Mouse (Mus musculus) MEL (cell line): ENCODE measurements at regions not wholly inside any gene's neighbourhood (a gene's known extent, or its start where the extent isn't known, plus 50 kb on each side); places are given as distances from the start of the nearest gene placed in this dataset.
"Not testable (repeated sequence)": the region's sequence is repeated elsewhere in the genome, so short reads cannot be mapped to it uniquely, and the experiment has no call there.

Experiments
- DNase-seq: peaks from one replicate; pipeline ENCODE4 v3.0.0; 2011; ENCODE audit warnings: low read depth, low spot score
- H3K27ac ChIP-seq: 2 replicates; pipeline ENCODE4 v1.5.1; 2012; ENCODE audit warnings: low read depth, mild to moderate bottlenecking, control low read depth, low read length, moderate library complexity; ENCODE audit not compliant: control insufficient read depth
- H3K27me3 ChIP-seq, 2 experiments: fragments of 150-350 bp in 1 of 2; sonication (generic) in 1 of 2; 2 replicates each; pipeline ENCODE4 v1.6.1; 2012; ENCODE audit warnings: low read length in 2 of 2, mild to moderate bottlenecking in 2 of 2, improper control_type of control experiment in 1 of 2, moderate library complexity in 1 of 2; ENCODE audit not compliant: insufficient read depth in 2 of 2, control insufficient read depth in 1 of 2
- H3K36me3 ChIP-seq, 2 experiments: 2 replicates each; pipeline ENCODE4 v1.6.1; 2012 to 2014; ENCODE audit warnings: low read length in 2 of 2, improper control_type of control experiment in 1 of 2, inconsistent platforms in 1 of 2, mild to moderate bottlenecking in 1 of 2; ENCODE audit not compliant: insufficient read depth in 2 of 2, control insufficient read depth in 1 of 2
- H3K4me1 ChIP-seq, 2 experiments: fragments of 150-350 bp in 1 of 2; sonication (generic) in 1 of 2; 2 replicates each; pipeline ENCODE4 v1.6.1; 2012; ENCODE audit warnings: low read length in 2 of 2, improper control_type of control experiment in 1 of 2, mild to moderate bottlenecking in 1 of 2; ENCODE audit not compliant: insufficient read depth in 2 of 2, control insufficient read depth in 1 of 2
- H3K4me3 ChIP-seq, 2 experiments: fragments of 150-350 bp in 1 of 2; sonication (generic) in 1 of 2; 2 replicates each; pipeline ENCODE4 v1.5.1; 2012; ENCODE audit warnings: low read depth in 2 of 2, low read length in 2 of 2, mild to moderate bottlenecking in 2 of 2, moderate library complexity in 2 of 2, control low read depth in 1 of 2, improper control_type of control experiment in 1 of 2; ENCODE audit not compliant: control insufficient read depth in 1 of 2, insufficient read depth in 1 of 2
- H3K79me2 ChIP-seq: 2 replicates; pipeline ENCODE4 v1.6.1; 2012; ENCODE audit warnings: mild to moderate bottlenecking, low read length, moderate library complexity; ENCODE audit not compliant: control insufficient read depth, poor library complexity, insufficient read depth
- H3K9ac ChIP-seq: 2 replicates; pipeline ENCODE4 v1.6.1; 2012; ENCODE audit warnings: low read depth, mild to moderate bottlenecking, control low read depth, low read length, moderate library complexity; ENCODE audit not compliant: control insufficient read depth, poor library complexity, severe bottlenecking
- H3K9me3 ChIP-seq: fragments of 150-350 bp; sonication (generic); replicated peaks from 2 replicates; pipeline ENCODE4 v1.6.1; 2012; ENCODE audit warnings: mild to moderate bottlenecking, low read length, improper control_type of control experiment, moderate library complexity; ENCODE audit not compliant: insufficient read depth
- BHLHE40 ChIP-seq: IDR thresholded peaks from 2 replicates; pipeline ENCODE4 v1.6.1; 2012; ENCODE audit warnings: low read depth, mild to moderate bottlenecking, inconsistent platforms, low read length, improper control_type of control experiment, borderline replicate concordance
- CHD2 ChIP-seq: IDR thresholded peaks from 2 replicates; pipeline ENCODE4 v1.6.1; 2011; ENCODE audit warnings: low read length, improper control_type of control experiment
- GABPA ChIP-seq: IDR thresholded peaks from 2 replicates; pipeline ENCODE4 v1.6.1; 2012; ENCODE audit warnings: low read depth, mild to moderate bottlenecking, inconsistent platforms, low read length, improper control_type of control experiment, moderate library complexity
- GATA1 ChIP-seq: IDR thresholded peaks from 2 replicates; pipeline ENCODE4 v1.6.1; 2011; ENCODE audit warnings: low read depth, low read length, improper control_type of control experiment
- MAFK ChIP-seq: IDR thresholded peaks from 2 replicates; pipeline ENCODE4 v1.6.1; 2011; ENCODE audit warnings: low read depth, mild to moderate bottlenecking, low read length, improper control_type of control experiment, borderline replicate concordance
- MAX ChIP-seq: IDR thresholded peaks from 2 replicates; pipeline ENCODE4 v1.6.1; 2011; ENCODE audit warnings: low read length, improper control_type of control experiment
- MAZ ChIP-seq: IDR thresholded peaks from 2 replicates; pipeline ENCODE4 v1.6.1; 2012; ENCODE audit warnings: low read depth, mild to moderate bottlenecking, inconsistent platforms, low read length, improper control_type of control experiment
- MYC ChIP-seq: IDR thresholded peaks from 2 replicates; pipeline ENCODE4 v1.6.1; 2011; ENCODE audit warnings: low read depth, mild to moderate bottlenecking, low read length, improper control_type of control experiment, moderate library complexity
- NELFE ChIP-seq: IDR thresholded peaks from 2 replicates; pipeline ENCODE4 v1.6.1; 2011; ENCODE audit warnings: low read depth, low read length, improper control_type of control experiment
- NRF1 ChIP-seq: IDR thresholded peaks from 2 replicates; pipeline ENCODE4 v1.6.1; 2014; ENCODE audit warnings: low read depth, mild to moderate bottlenecking, inconsistent platforms, low read length, improper control_type of control experiment, moderate library complexity; ENCODE audit not compliant: poor library complexity, insufficient read depth, severe bottlenecking
- POLR2AphosphoS2 ChIP-seq: IDR thresholded peaks from 2 replicates; pipeline ENCODE4 v1.6.1; 2011; ENCODE audit warnings: low read length, improper control_type of control experiment
- POLR2AphosphoS5 ChIP-seq: IDR thresholded peaks from 2 replicates; pipeline ENCODE4 v1.6.1; 2012; ENCODE audit warnings: low read depth, borderline replicate concordance, mild to moderate bottlenecking, inconsistent platforms, low read length, moderate library complexity, mixed read lengths
- RAD21 ChIP-seq: IDR thresholded peaks from 2 replicates; pipeline ENCODE4 v1.6.1; 2011; ENCODE audit warnings: mild to moderate bottlenecking, low read depth, low read length, improper control_type of control experiment
- SIN3A ChIP-seq: IDR thresholded peaks from 2 replicates; pipeline ENCODE4 v1.6.1; 2012; ENCODE audit warnings: low read length, improper control_type of control experiment, inconsistent platforms
- SMC3 ChIP-seq: IDR thresholded peaks from 2 replicates; pipeline ENCODE4 v1.6.1; 2011; ENCODE audit warnings: low read depth, low read length, improper control_type of control experiment
- TAL1 ChIP-seq: IDR thresholded peaks from 2 replicates; pipeline ENCODE4 v1.6.1; 2012; ENCODE audit warnings: mild to moderate bottlenecking, inconsistent platforms, low read length, moderate library complexity, mixed read lengths
- TBP ChIP-seq: IDR thresholded peaks from 2 replicates; pipeline ENCODE4 v1.8.0; 2011; ENCODE audit warnings: low read depth, low read length, improper control_type of control experiment
- TCF12 ChIP-seq: IDR thresholded peaks from 2 replicates; pipeline ENCODE4 v1.6.1; 2014; ENCODE audit warnings: low read depth, mild to moderate bottlenecking, inconsistent platforms, low read length, improper control_type of control experiment, moderate library complexity
- USF1 ChIP-seq: IDR thresholded peaks from 2 replicates; pipeline ENCODE4 v1.6.1; 2014; ENCODE audit warnings: low read depth, mild to moderate bottlenecking, inconsistent platforms, low read length, improper control_type of control experiment, moderate library complexity
- USF2 ChIP-seq, 2 experiments: IDR thresholded peaks; 2 replicates each; pipeline ENCODE4 v1.6.1; 2011 to 2012; ENCODE audit warnings: improper control_type of control experiment in 2 of 2, low read length in 2 of 2, borderline replicate concordance in 1 of 2, inconsistent platforms in 1 of 2, low read depth in 1 of 2, mild to moderate bottlenecking in 1 of 2; ENCODE audit not compliant: insufficient read depth in 1 of 2
- ZC3H11A ChIP-seq: IDR thresholded peaks from 2 replicates; pipeline ENCODE4 v1.6.1; 2012; ENCODE audit warnings: low read depth, mild to moderate bottlenecking, inconsistent platforms, low read length, improper control_type of control experiment
- ZKSCAN1 ChIP-seq: IDR thresholded peaks from 2 replicates; pipeline ENCODE4 v1.6.1; 2012; ENCODE audit warnings: low read depth, mild to moderate bottlenecking, inconsistent platforms, low read length, improper control_type of control experiment, moderate library complexity
- ZMIZ1 ChIP-seq: IDR thresholded peaks from 2 replicates; pipeline ENCODE4 v1.6.1; 2012; ENCODE audit warnings: low read depth, mild to moderate bottlenecking, inconsistent platforms, low read length, improper control_type of control experiment, moderate library complexity
- ZNF384 ChIP-seq: IDR thresholded peaks from 2 replicates; pipeline ENCODE4 v1.6.1; 2012; ENCODE audit warnings: low read depth, mild to moderate bottlenecking, inconsistent platforms, low read length, improper control_type of control experiment

DNA sequence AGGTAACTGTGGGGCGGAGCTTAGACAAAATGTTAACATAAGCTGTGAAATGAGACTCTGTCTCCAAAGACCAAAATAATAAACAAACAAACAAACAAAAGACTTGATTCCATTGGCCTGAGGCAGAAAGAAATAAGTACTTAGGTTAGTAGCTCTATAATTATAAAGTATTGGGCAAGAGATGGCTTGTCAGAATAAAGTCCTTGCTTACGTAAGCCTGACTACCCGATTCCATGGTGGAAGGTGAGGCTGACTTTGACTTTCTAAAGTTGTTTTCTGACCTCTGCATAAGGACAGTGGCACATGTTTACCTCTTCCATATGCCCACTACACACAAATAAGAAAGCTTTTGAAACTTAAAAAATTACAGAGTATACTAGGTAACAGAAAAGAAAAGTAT, 120.3 kb upstream of the Trim24 start:
- no peak overlapping the region for H3K27ac ChIP-seq
- TF ChIP-seq BHLHE40 = no peak
- no peak for TF ChIP-seq USF2 (IDR thresholded peaks at IDR 0.05; ENCODE audit: borderline replicate concordance in 1 of 2, insufficient read depth in 1 of 2, low read depth in 1 of 2, low read length in 2 of 2)
- no peak for TF ChIP-seq POLR2AphosphoS5
- TF ChIP-seq TCF12 = no peak
- TF ChIP-seq POLR2AphosphoS2 = no peak
- TF ChIP-seq CHD2 = no peak
- TF ChIP-seq MAZ = no peak
- TF ChIP-seq, all 39 proteins: peak for 0

DNA sequence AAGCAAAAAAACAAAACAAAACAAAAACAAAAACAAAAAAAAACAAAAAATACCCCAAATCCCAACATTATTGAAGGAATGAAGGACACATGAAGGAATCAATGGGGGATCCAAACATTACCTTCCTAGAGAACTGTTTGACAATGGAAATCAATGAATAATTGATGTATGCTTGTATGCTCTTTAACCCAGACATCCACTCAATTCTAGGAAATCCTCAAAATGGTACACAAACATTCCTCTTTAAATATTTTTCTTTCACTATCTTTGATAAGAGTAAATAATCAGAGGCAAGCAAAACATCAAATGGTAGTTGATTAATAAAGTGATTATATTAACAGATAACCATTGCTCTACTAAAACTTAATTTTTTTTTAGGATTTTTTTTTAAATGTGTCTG, 118.9 kb upstream of the Trim24 start:
- no peak for DNase-seq
- no peak for TF ChIP-seq GABPA
- TF ChIP-seq SMC3 = no peak
- no peak for TF ChIP-seq MYC
- no peak for TF ChIP-seq TBP
- TF ChIP-seq NELFE = no peak
- no peak for TF ChIP-seq SIN3A
- TF ChIP-seq MAFK = no peak
- TF ChIP-seq GATA1 = no peak
- no peak for TF ChIP-seq MAX
- no peak for TF ChIP-seq ZC3H11A
- TF ChIP-seq POLR2AphosphoS2 = no peak
- no peak for TF ChIP-seq ZNF384
- no peak for TF ChIP-seq TCF12
- no peak for TF ChIP-seq TAL1
- TF ChIP-seq ZKSCAN1 = no peak
- TF ChIP-seq USF1 = no peak
- no peak for TF ChIP-seq ZMIZ1
- no peak for TF ChIP-seq USF2 (IDR thresholded peaks at IDR 0.05; ENCODE audit: borderline replicate concordance in 1 of 2, insufficient read depth in 1 of 2, low read depth in 1 of 2, low read length in 2 of 2)
- TF ChIP-seq RAD21 = no peak
- no peak for TF ChIP-seq NRF1

More for the DNA sequence above, 120.3 kb upstream of the Trim24 start:
- Histone ChIP-seq H3K9me3 (no peaks in the 10 kb centered on the region), H3K27me3 (no peaks in the 10 kb centered on the region), H3K36me3 (no peaks in the 10 kb centered on the region), H3K9ac (no peak overlapping the region), H3K79me2 (no peaks in the 10 kb centered on the region), H3K4me3 (no peak overlapping the region), H3K4me1 (no peaks in the 10 kb centered on the region)
- no peak for DNase-seq

DNA sequence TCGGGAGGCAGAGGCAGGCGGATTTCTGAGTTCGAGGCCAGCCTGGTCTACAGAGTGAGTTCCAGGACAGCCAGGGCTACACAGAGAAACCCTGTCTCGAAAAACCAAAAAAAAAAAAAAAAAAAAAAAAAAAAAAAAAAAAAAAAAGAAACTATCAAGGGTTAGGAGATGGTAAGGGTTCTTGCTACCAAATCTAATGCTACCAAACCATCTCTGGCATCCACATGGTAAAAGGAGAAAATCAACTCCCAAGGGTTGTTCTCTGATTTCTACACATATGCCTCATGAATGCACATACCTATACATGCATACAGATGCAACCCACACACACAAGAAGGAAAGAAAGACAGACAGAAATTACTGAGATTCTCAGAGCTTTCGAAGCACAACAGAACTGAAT, 109.6 kb upstream of the Trim24 start:
- DNase-seq, H3K9ac ChIP-seq, H3K4me1 ChIP-seq, H3K79me2 ChIP-seq, H3K9me3 ChIP-seq, H3K27me3 ChIP-seq, H3K27ac ChIP-seq, H3K4me3 ChIP-seq, H3K36me3 ChIP-seq: not testable (repeated sequence)

More for the DNA sequence above, 118.9 kb upstream of the Trim24 start:
- Histone ChIP-seq H3K36me3 (no peaks in the 10 kb centered on the region), H3K27ac (no peak overlapping the region), H3K9me3 (no peaks in the 10 kb centered on the region), H3K4me1 (no peaks in the 10 kb centered on the region), H3K4me3 (no peak overlapping the region), H3K27me3 (no peaks in the 10 kb centered on the region), H3K79me2 (no peaks in the 10 kb centered on the region), H3K9ac (no peak overlapping the region)
